Mouse (Mus musculus) cortical plate, adult 2 months (tissue): ENCODE measurements around the gene Ddx50.

Experiments
- CTCF ChIP-seq: fragments of 200-500 bp; IDR thresholded peaks from 2 replicates; pipeline ENCODE4 v1.5.1; 2011; ENCODE audit warnings: mild to moderate bottlenecking, control low read depth, low read length; ENCODE audit not compliant: insufficient read depth; ENCODE audit errors: extremely low read depth
- POLR2A ChIP-seq: fragments of 200-500 bp; IDR thresholded peaks from 2 replicates; pipeline ENCODE4 v1.6.1; 2011; ENCODE audit warnings: mild to moderate bottlenecking, low read length, control low read depth; ENCODE audit not compliant: insufficient read depth; ENCODE audit errors: extremely low read depth

DNA sequence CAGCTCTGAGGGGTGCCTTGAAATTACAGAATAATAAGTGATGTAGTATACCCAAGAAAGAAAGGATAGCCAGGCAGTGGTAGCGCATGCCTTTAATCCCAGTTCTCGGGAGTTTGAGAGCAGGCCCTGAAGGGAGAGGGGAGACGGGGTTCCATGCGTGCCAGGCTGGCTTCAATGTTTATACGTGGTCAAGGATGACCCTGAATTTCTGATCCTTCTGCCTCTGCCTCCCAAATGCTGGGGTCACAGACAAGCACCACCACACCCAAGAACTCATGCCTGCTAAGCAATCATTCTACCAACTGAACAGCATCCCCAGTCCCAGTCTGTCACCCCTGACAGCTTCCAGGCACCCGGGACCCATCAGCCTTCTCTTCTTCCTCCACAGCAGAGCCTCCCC lies 25.2 kb upstream of the Ddx50 start:
- TF ChIP-seq POLR2A (no peak), CTCF (no peak)
